Mouse (Mus musculus) mouse trophoblast stem cell (cell line): Measurements from ENCODE around the gene Efr3b.
"Not testable (repeated sequence)": the region's sequence is repeated elsewhere in the genome, so short reads cannot be mapped to it uniquely, and the experiment has no call there.

Experiments used
- in situ Hi-C, 2 experiments: fragments of 300-500 bp; cut with MseI, MboI; formaldehyde crosslinking; loops; 2 replicates in 1 of 2; 3 replicates in 1 of 2; pipeline ENCODE4 v1.15.1; 2025

Gene Efr3b

DNA sequence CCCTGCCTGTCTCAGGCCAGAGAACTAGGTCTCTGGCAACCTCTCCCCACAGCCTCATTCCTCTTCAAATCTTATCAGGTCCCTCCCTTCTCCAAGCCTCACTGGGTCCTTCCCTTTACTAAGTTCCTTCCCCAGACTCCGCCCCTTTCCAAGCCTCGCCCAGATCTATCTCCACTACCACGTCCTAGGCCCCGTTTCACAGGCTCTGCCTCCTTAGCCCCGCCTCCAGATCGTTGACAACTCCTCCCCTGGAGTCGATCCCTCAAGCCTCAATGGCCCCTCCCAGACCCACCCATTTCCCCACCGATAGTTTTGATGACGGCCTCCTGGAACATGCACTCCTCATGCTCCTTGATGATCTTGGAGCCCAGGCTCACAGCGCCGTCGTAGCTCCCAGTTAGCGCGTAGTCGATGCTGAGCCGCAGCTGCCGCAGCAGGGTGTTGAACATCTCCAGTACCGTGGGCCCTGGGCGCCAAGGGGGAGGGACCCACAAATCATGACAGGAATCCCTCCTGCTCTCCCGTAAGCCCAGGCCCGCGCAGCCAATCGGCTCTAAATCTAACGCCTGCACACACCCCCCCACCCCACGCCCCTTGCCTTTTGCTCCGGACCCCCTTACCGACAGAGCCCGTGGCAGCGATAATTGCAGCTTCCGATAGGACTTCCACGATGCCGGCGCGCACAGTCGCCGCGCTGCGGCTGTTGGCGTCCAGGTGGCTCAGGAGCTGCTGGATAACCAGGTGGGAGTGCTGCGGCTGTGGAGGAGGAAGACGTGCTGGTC is 57.2 kb downstream of the Efr3b start:
- in situ Hi-C loops = loop anchor here (5.0 kb wide), 1 partner anchor 96 kb away; no protein-coding TSS in a partner anchor

- in situ Hi-C loops = loop anchor here (5.0 kb wide), 1 partner anchor 96 kb away; no protein-coding TSS in a partner anchor
Observed at GRCm38 (mm10) chr12:3980991-3981349, 57.7 kb downstream of the Efr3b start.

DNA sequence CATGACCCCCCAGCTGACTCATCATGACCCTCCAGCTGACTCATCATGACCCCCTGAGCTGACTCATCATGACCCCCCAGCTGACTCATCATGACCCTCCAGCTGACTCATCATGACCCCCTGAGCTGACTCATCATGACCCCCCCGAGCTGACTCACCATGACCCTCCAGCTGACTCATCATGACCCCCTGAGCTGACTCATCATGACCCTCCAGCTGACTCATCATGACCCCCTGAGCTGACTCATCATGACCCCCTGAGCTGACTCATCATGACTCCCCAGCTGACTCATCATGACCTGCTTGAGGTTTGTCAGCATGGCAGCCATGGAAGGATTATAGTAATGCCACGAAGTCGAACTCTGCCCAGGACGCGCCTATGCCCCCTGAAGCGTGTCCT is 65.5 kb downstream of the Efr3b start:
- in situ Hi-C loops = not testable (repeated sequence)

DNA sequence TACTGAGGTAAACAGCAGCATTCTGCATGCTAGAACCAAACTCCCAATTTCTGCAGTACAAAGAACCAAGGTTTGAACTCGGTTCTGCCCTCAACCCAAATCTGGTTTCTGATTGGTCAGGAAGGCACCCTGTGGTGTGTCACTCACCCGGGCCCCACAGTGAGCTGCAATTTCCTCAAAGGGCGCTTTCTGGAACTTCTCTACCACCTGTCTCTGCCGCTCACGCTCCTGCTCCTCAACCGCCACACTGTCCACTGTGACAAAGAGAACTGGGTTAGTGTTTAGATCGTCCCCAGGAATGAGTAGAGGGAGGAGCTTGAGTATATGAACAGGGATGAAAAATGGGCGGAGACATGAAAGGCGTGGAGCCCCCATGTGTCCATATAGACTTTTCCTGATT is 70.3 kb downstream of the Efr3b start:
- in situ Hi-C loops = no loop called here

DNA sequence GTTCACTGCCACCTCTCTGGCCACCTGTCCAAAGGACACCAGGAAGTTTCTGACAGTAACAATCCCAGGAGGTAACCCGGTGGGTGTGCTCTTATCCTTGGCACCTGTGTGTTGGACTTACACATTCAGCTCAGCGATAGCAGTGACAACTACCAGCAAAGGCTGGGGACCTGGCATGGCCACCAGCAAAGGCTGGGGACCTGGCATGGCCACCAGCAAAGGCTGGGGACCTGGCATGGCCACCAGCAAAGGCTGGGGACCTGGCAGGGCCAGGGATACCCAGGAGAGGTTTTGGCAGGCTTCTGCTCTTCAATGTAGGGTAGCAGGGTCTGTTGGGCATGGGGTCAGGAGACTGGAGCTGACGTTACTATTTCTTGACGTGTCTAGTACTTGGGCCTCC is 71.5 kb downstream of the Efr3b start:
- in situ Hi-C loops = no loop called here

- in situ Hi-C loops = no loop called here
Observed at GRCm38 (mm10) chr12:3960553-3960952, 78.2 kb downstream of the Efr3b start.

DNA sequence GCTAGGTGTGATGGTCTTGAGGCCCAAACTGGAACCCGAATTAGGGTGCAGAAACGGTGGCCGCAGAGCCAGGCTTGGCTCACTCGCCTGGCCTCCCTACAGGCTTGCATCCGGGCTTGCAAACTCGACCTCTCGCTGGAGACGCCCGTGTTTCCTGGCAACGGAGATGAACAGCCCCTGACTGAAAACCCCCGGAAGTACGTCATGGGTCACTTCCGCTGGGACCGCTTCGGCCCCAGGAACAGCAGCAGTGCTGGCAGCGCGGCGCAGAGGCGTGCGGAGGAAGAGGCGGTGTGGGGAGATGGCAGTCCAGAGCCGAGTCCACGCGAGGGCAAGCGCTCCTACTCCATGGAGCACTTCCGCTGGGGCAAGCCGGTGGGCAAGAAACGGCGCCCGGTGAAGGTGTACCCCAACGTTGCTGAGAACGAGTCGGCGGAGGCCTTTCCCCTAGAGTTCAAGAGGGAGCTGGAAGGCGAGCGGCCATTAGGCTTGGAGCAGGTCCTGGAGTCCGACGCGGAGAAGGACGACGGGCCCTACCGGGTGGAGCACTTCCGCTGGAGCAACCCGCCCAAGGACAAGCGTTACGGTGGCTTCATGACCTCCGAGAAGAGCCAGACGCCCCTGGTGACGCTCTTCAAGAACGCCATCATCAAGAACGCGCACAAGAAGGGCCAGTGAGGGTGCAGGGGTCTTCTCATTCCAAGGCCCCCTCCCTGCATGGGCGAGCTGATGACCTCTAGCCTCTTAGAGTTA is 78.7 kb downstream of the Efr3b start:
- in situ Hi-C loops = no loop called here

GRCm38 (mm10) chr12:3956351-3956750 is 82.4 kb downstream of the Efr3b start:
- in situ Hi-C loops = no loop called here

- in situ Hi-C loops = no loop called here
Observed at GRCm38 (mm10) chr12:3955371-3955770, 83.3 kb downstream of the Efr3b start.

GRCm38 (mm10) chr12:3954651-3955050 is 84.1 kb downstream of the Efr3b start, which contains the start of gene Pomc:
Pomc (plus strand) TSS chr12:3954951.
- in situ Hi-C loops = no loop called here

GRCm38 (mm10) chr12:3947503-3947902 is 91.2 kb downstream of the Efr3b start:
- in situ Hi-C loops = no loop called here

- in situ Hi-C loops = no loop called here
Observed at GRCm38 (mm10) chr12:3944454-3945073, 94.2 kb downstream of the Efr3b start.

DNA sequence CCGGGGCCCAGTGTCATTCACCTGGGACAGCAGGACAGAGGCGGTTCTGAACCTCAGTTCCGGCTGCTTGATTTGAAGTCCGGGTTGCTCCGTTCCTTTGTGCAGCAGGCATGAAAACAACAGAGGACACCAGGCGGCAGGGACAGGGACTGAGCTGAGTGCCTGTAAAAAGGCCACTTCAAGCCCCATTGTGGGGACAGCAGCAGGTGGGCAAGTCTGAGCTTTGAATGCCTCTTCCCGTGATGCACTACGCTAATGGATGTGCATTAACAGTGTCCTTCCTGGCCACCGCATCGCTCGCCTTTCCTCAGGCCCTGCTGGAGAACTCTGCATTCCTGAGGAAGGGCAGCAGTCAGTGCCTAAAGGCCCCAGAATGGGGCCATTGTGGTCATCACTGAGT is 96.7 kb downstream of the Efr3b start:
- in situ Hi-C loops = no loop called here

DNA sequence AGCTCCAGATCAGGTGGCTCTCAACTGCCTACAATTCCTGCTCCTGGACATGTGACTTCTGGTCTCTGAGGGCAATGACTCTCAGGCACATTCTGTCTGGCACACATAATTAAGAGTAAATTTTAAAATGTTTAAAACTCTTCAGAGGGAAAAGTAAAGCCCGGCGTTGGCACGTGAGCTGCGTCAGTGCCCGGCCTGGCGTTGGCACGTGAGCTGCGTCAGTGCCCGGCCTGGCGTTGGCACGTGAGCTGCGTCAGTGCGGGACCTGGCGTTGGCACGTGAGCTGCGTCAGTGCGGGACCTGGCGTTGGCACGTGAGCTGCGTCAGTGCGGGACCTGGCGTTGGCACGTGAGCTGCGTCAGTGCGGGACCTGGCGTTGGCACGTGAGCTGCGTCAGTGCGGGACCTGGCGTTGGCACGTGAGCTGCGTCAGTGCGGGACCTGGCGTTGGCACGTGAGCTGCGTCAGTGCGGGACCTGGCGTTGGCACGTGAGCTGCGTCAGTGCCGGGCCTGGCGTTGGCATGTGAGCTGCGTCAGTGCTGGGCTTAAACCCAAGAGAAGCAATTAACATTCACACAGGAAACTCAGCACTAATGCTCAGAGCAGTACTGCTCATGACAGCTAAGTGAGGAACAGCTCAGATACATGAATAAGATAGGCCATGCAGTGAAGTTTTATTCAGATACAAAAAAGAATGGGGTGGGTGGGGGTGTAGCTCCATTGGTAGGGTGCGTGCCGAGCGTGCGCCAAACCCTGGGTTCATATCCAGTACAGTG is 108.4 kb downstream of the Efr3b start:
- in situ Hi-C loops = not testable (repeated sequence)

- in situ Hi-C loops = loop anchor here (5.0 kb wide), 1 partner anchor 148 kb away; no protein-coding TSS in a partner anchor
Observed at GRCm38 (mm10) chr12:3928841-3929240, 109.9 kb downstream of the Efr3b start.

GRCm38 (mm10) chr12:3926127-3926526 is 112.6 kb downstream of the Efr3b start:
- in situ Hi-C loops = loop anchor here (5.0 kb wide), 1 partner anchor 151 kb away; no protein-coding TSS in a partner anchor

DNA sequence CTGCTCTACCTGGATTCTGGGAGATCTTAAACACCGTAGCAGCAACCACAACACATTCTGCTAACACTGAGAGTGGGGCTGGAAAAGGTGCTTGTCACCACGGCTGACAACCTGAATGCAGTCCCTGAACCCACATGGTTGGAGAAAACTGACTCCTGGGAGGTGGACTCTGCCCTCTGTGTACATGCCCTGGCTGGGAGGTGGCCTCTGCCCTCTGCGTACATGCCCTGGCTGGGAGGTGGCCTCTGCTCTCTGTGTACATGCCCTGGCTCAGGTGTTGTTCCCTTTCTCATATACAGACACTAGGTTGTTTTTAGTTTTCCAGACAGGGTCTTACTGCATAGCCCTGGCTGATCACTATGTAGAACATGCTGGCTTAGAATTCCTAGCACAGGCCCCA is 119.3 kb downstream of the Efr3b start:
- in situ Hi-C loops = no loop called here

DNA sequence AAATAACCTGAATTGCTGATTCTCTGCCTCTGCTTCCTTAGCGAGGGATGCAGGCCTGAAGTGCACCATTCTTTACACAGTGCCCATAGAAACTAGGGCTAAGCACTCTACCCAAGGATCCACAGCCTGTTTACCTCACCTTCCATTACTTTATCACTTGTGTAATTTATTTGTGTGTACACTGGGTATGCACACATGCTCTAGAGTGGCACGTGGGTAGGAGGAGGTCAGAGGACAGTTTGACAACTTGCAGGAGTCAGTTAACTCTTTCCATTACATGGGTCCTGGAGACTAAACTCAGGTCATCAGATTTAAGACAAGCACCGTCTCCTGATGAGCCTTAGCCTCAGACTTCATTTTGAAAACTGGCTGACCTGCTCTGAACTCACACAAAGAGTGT is 120.1 kb downstream of the Efr3b start:
- in situ Hi-C loops = no loop called here

GRCm38 (mm10) chr12:3917668-3918341 is 120.9 kb downstream of the Efr3b start:
- in situ Hi-C loops = no loop called here

GRCm38 (mm10) chr12:3915852-3916251 is 122.9 kb downstream of the Efr3b start:
- in situ Hi-C loops = no loop called here
